Mouse (Mus musculus) embryonic fibroblast, embryonic 13.5 days (primary cell): ENCODE results near the gene A2ml1.

Experiments
- CTCF ChIP-seq: IDR thresholded peaks from 2 replicates; pipeline ENCODE4 v1.5.1; 2011; ENCODE audit warnings: mild to moderate bottlenecking, control low read depth, low read length, moderate library complexity, borderline replicate concordance; ENCODE audit not compliant: insufficient read depth
- POLR2A ChIP-seq: IDR thresholded peaks from 2 replicates; pipeline ENCODE4 v1.6.1; 2011; ENCODE audit warnings: low read depth, mild to moderate bottlenecking, control low read depth, low read length, moderate library complexity

DNA sequence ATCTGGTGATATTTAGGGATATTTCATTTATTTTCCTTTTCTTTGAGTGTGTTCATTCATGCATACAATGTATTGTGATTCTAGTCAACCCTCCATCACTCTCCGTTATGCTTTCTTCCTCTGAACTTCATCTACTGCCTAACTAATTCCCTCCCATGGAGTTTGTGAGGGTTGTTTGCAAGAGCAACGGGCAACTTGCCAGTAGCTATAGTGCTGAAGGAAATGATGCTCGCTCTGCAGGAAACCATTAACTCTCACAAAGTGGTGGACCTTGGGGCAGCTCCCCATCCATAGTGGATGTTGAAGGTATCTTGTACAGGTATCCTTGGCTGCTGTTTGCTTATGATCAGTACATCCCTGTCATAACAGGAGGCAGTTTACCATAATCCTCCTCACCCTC is 20.6 kb upstream of the A2ml1 start:
- TF ChIP-seq POLR2A (no peak), CTCF (no peak)
